Mouse (Mus musculus): ENCODE results near the gene Sstr3.

The Sstr3 gene

GRCm38 (mm10) chr15:78559141-78559979 is 14.9 kb upstream of the Sstr3 start:
- no peak for DNase-seq (ENCODE audit: low spot score)

DNA sequence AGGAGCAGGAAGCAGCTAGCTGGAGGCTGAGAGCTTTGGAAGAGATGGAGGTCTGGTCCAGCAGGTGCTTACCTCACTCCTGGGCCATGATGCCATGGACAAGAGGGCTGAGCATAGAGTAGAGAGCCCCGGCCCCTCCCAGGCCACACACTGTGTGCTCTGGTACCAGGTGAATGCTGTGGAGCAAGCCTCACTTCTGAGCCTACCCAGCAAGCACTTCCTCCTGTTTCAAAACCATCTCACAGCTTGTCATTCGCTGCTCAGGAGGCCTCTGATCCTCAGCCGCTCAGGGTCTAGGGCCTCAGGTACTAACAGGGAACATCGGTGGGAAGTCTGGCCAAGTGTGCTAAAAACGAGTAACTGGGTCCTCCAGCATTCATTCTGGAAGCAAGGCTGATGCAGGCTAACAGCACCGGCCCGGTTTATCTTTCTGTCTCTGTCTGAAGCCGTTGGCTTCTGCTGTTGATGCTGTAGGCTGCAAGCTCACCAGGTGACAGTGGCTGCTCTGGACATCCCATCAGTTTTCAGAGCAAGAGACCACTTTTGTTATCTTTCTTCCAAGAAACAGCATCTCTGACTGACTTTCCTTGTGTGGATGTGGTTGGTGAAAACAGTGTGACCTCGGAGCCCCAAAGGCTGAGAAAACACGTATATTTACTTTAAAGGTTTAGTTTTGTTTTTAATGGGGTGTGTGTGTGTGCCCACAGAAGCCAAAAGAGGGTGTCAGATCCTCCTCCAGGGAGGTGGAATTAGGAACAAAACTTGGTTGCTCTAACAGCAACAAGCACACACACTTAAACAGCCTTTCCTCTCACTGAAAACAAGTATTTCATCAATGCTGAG is 13.4 kb upstream of the Sstr3 start:
- DNase-seq (ENCODE audit: low spot score) = no peak

GRCm38 (mm10) chr15:78554545-78555313 is 10.2 kb upstream of the Sstr3 start:
- peak; percentile 44 for DNase-seq (ENCODE audit: low spot score)

DNA sequence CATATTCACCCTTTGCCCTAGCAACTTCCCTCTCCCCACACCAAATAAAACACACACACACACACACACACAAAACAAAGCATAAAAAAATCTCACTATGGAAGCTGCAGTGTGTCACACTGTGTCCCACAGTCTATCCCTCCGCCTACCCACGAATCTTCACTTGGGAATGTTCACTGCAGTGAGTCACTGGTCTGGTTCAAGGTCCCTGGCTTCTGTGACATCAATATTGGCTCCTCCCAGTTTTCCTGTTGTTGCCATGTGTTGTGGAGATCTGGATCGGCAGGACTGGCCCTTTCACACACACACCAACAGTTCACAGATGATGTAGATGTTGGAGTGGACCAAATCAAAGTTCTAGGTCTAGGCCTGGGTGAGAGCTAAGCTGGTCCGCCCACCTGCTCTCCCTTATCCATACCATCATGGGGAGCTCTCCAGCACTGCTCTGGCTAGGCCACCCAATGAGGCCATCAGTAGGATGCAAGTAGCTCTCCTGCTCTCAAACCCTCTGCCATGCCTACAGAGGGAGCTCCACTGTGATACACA is 4.8 kb upstream of the Sstr3 start:
- no peak for DNase-seq (ENCODE audit: low spot score)

GRCm38 (mm10) chr15:78548711-78549110 is 4.2 kb upstream of the Sstr3 start:
- DNase-seq (ENCODE audit: low spot score) = no peak

- no peak for DNase-seq (ENCODE audit: low spot score)
These were observed 3.8 kb upstream of the Sstr3 start for GRCm38 (mm10) chr15:78548336-78548665.

- DNase-seq (ENCODE audit: low spot score) = no peak
These were observed 3.2 kb upstream of the Sstr3 start for GRCm38 (mm10) chr15:78547415-78548335.

DNA sequence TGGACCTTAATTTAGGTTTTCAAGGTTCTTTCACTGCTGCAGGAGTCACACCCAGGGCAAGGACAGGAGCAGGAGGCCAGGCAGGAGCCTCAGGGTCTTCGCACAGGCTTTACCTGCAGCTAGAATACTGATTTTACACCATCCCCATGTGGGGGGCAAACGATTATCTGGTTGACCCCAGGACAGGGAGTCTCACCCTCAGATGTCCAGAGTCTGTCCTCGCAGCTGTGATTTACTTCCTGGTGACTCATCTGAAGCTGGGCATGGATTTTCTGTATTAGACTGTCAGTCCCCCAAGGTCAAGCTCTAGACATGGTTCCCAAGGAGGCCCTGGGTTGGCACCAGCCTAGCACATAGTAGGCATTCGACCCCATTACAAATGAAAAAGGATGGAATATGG is 1.6 kb upstream of the Sstr3 start:
- no peak for DNase-seq (ENCODE audit: low spot score)

GRCm38 (mm10) chr15:78544041-78544440 is 444 bp downstream of the Sstr3 start:
- no peak for DNase-seq (ENCODE audit: low spot score)

- no peak for DNase-seq (ENCODE audit: low spot score)
These were observed 1.6 kb downstream of the Sstr3 start for GRCm38 (mm10) chr15:78542767-78543303.

DNA sequence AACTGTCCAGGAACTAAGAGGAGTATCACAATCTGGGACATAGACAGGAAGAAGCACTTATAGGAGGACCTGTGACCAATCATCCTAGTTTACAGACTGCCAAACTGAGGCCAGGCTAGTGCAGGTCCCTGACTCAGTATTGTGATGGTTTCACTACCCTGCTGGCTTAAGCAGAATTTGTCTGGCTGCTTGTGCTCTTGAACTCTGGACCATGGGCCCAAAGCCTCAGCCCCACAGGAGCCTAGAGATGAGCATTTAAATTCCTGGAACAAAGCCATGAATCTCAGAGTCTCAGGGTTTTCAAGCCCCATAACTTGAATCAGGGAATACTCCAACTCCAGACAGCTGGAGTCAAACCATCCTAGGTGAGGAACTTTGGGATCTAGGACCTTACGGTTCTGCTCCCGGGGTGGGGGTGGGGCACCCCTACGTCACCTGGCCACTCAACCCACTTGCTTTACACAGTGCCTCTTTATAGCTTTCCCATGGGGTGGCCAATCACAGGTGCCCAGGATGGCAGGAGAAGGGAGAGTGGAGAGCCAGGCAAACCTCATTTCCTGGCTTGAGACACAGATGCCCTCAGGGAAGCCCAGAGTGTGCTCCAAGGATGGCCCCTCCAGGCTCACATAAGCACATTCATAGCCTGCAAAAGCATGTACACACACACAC is 2.3 kb downstream of the Sstr3 start:
- DNase-seq (ENCODE audit: low spot score) = no peak

DNA sequence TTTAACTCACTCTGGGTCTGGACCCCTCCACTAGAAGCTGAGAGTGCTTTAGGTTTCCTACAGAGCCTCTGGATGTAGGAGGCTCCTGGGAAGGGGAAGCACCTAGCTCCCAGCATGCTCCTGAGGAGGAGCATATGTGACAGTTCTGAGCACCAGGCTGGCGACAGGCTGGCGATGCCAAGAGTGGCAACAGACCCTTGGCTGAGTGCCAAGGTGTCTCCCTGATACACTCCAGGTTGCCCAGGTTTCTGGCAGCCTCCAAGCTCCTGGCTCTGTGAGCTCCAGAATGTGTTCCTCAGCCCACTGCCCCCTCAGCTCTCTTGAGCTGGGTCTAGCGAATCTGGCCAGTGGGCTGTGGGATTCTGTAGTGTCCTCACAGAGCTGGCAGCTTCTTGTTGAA is 2.9 kb downstream of the Sstr3 start:
- DNase-seq (ENCODE audit: low spot score) = no peak

GRCm38 (mm10) chr15:78541036-78541435 is 3.4 kb downstream of the Sstr3 start:
- no peak for DNase-seq (ENCODE audit: low spot score)

DNA sequence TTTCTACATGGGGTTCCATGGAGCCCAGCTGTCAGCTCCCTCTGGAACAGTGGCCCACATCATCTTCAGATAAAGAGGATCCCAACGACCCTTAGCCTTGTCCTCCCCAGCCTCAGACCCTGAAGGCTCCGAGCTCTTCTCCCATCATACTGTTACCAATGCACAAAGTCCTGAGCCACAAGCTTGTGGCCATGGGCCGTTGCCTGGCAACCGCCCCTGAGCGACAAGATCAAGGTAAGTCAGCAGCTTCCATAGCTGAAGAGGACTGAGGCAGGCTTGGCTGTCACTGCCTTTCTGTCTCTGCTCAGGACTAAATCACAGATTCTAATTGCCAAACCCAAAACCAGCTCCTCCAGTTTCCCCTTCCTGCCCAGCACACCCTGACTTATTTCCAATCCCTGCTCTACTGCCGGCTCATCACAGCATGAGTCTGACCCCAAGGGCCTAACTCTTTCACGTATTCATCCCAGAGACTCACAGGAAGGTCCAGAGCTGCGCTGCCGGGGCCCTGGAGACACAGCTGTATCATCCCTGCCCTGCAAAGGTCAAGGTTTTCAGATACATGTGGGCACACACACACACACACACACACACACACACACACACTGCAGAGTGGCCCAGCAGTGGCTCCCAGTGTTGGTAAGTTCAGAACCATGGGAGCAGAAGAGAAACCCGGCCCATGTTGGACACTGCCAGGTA is 8.6 kb downstream of the Sstr3 start:
- no peak for DNase-seq (ENCODE audit: low spot score)

DNA sequence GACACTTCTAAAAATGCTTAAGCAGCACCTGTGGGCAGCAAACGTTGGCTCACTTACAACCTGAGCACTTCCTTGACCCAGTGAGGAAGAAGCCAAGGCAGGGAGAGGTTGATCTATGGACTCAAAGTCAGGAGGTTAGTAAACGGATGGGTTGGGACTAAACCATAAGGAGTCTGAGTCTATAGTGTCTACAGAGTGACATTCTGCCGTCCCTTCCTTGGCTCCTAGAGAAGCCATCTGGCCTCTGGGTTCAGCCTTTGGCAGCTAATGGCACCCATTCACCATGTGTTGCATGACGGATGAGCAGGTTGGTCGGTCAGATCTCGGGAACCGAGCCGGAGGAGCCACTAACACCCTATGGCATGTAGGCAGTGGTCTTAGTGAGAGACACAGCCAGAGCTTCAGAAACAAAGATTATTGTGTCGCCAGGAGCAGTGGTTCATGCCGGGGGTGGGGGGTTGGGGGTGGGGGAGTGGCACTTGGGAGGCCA is 11.1 kb downstream of the Sstr3 start:
- no peak for DNase-seq (ENCODE audit: low spot score)

GRCm38 (mm10) chr15:78532566-78533345 is 11.7 kb downstream of the Sstr3 start:
- no peak for DNase-seq (ENCODE audit: low spot score)

GRCm38 (mm10) chr15:78531901-78532469 is 12.5 kb downstream of the Sstr3 start:
- peak; percentile 90 for DNase-seq (ENCODE audit: low spot score)

DNA sequence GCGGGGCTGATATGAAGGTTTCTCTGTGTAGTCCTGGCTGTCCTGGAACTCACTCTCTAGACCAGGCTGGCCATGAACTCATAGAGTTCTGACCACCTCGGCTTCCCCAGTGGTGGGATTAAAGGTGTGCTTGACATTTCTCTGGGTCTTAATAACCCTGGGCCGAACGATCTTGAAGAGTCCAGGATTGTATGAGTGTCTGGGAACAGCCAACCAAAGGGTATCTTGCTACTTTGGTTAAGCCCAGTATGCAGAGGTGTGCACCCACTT is 13.1 kb downstream of the Sstr3 start:
- no peak for DNase-seq (ENCODE audit: low spot score)

Data from testis, postnatal 14 days (tissue).